Comparison of ENCODE assay signal across 8 mouse cellular contexts in genomic region chr10:42860159-42860911, GRCm38 (mm10). TPM values are rescaled to one million over a fixed set of nuclear protein-coding genes. Genes with fewer than 3 reads are reported as not detected.
DNase-seq lines count a peak whose midpoint lies in the region; ATAC-seq lines count a peak whose summit lies in the region.

Gene Scml4 (plus strand): TSS chr10:42860370.

- ATAC-seq in liver, embryonic 12.5 days = no peak
- no peak for ATAC-seq in liver, embryonic 11.5 days (replicated peaks; ENCODE audit: low FRiP score)
- ATAC-seq in embryonic facial prominence, embryonic 12.5 days (ENCODE audit: insufficient number of reproducible peaks, insufficient read depth, low FRiP score, low TSS enrichment) = no peak
- ATAC-seq in hindbrain, embryonic 13.5 days (ENCODE audit: low FRiP score) = peak; percentile 85
- peak; percentile 91 for ATAC-seq in midbrain, embryonic 15.5 days (replicated peaks)

- H3K4me1 ChIP-seq in liver, embryonic 12.5 days = no peaks in the 10 kb centered on the region; the same call in 1 of the 2 replicates
- no peaks in the 10 kb centered on the region for H3K4me1 ChIP-seq in liver, embryonic 11.5 days (replicated peaks; ENCODE audit: control insufficient read depth, insufficient read depth, low read length)
- H3K4me1 ChIP-seq in embryonic facial prominence, embryonic 12.5 days = peaks cover 30% of the 10 kb centered on the region
- H3K4me1 ChIP-seq in hindbrain, embryonic 13.5 days (replicated peaks) = peaks cover 55% of the 10 kb centered on the region
- H3K4me1 ChIP-seq in limb, embryonic 10.5 days = peaks cover 56% of the 10 kb centered on the region
- peaks cover 55% of the 10 kb centered on the region for H3K4me1 ChIP-seq in midbrain, embryonic 15.5 days

- peaks cover 4% of the 10 kb centered on the region; the same call in 1 of the 2 replicates for H3K9me3 ChIP-seq in liver, embryonic 12.5 days (replicated peaks)
- H3K9me3 ChIP-seq in liver, embryonic 11.5 days (ENCODE audit: control insufficient read depth, low read length) = no peaks in the 10 kb centered on the region
- no peaks in the 10 kb centered on the region for H3K9me3 ChIP-seq in embryonic facial prominence, embryonic 12.5 days
- H3K9me3 ChIP-seq in hindbrain, embryonic 13.5 days = no peaks in the 10 kb centered on the region
- no peaks in the 10 kb centered on the region for H3K9me3 ChIP-seq in limb, embryonic 10.5 days (replicated peaks)
- H3K9me3 ChIP-seq in midbrain, embryonic 15.5 days = no peaks in the 10 kb centered on the region

- peaks cover 19% of the 10 kb centered on the region for H3K27me3 ChIP-seq in liver, embryonic 12.5 days (replicated peaks)
- H3K27me3 ChIP-seq in liver, embryonic 11.5 days (replicated peaks; ENCODE audit: control insufficient read depth, insufficient read depth, low read length) = peaks cover 16% of the 10 kb centered on the region
- H3K27me3 ChIP-seq in embryonic facial prominence, embryonic 12.5 days = no peaks in the 10 kb centered on the region
- 0 out of 2 replicates have a peak, but pooled peaks cover 9% of the 10 kb centered on the region for H3K27me3 ChIP-seq in hindbrain, embryonic 13.5 days
- no peaks in the 10 kb centered on the region for H3K27me3 ChIP-seq in limb, embryonic 10.5 days (ENCODE audit: low read depth, poor library complexity, severe bottlenecking)
- H3K27me3 ChIP-seq in midbrain, embryonic 15.5 days (replicated peaks) = no peaks in the 10 kb centered on the region

- no peak within 1 kb of the TSS for H3K4me3 ChIP-seq in liver, embryonic 12.5 days
- no peak within 1 kb of the TSS for H3K4me3 ChIP-seq in liver, embryonic 11.5 days (ENCODE audit: low read depth, low read length)
- peak within 1 kb of the TSS; percentile 13 for H3K4me3 ChIP-seq in embryonic facial prominence, embryonic 12.5 days
- peak within 1 kb of the TSS; percentile 41 for H3K4me3 ChIP-seq in hindbrain, embryonic 13.5 days
- no peak within 1 kb of the TSS for H3K4me3 ChIP-seq in limb, embryonic 10.5 days
- H3K4me3 ChIP-seq in midbrain, embryonic 15.5 days = peak within 1 kb of the TSS; percentile 48

- H3K27ac ChIP-seq in liver, embryonic 12.5 days = no peak within 1 kb of the TSS
- H3K27ac ChIP-seq in liver, embryonic 11.5 days (ENCODE audit: low read depth, low read length) = no peak within 1 kb of the TSS
- H3K27ac ChIP-seq in embryonic facial prominence, embryonic 12.5 days = peak within 1 kb of the TSS; percentile 50
- peak within 1 kb of the TSS; percentile 89 for H3K27ac ChIP-seq in hindbrain, embryonic 13.5 days
- H3K27ac ChIP-seq in limb, embryonic 10.5 days = peak within 1 kb of the TSS; percentile 72
- H3K27ac ChIP-seq in midbrain, embryonic 15.5 days = peak within 1 kb of the TSS; percentile 94

- peak within 1 kb of the TSS; percentile 8; the same call in 1 of the 2 replicates for H3K4me2 ChIP-seq in liver, embryonic 12.5 days
- no peak within 1 kb of the TSS; the same call in 1 of the 2 replicates for H3K4me2 ChIP-seq in liver, embryonic 11.5 days
- H3K4me2 ChIP-seq in embryonic facial prominence, embryonic 12.5 days (replicated peaks) = peak within 1 kb of the TSS; percentile 35
- H3K4me2 ChIP-seq in hindbrain, embryonic 13.5 days = peak within 1 kb of the TSS; percentile 58
- peak within 1 kb of the TSS; percentile 58 for H3K4me2 ChIP-seq in midbrain, embryonic 15.5 days

- no peaks in the 10 kb centered on the region for H3K36me3 ChIP-seq in liver, embryonic 12.5 days
- no peaks in the 10 kb centered on the region for H3K36me3 ChIP-seq in liver, embryonic 11.5 days (ENCODE audit: control insufficient read depth, insufficient read depth, low read length)
- H3K36me3 ChIP-seq in embryonic facial prominence, embryonic 12.5 days = no peaks in the 10 kb centered on the region
- H3K36me3 ChIP-seq in hindbrain, embryonic 13.5 days = no peaks in the 10 kb centered on the region
- no peaks in the 10 kb centered on the region for H3K36me3 ChIP-seq in limb, embryonic 10.5 days
- no peaks in the 10 kb centered on the region for H3K36me3 ChIP-seq in midbrain, embryonic 15.5 days (replicated peaks)

- no peak for DNase-seq in liver, embryonic 11.5 days (ENCODE audit: low spot score)
- peak; percentile 56 for DNase-seq in limb, embryonic 10.5 days (ENCODE audit: low spot score)
- DNase-seq in spleen, postnatal 36 days (ENCODE audit: low spot score in 2 of 2) = peak; percentile 84
- no peak for DNase-seq in urinary bladder, adult 18-20 months (ENCODE audit: low spot score in 2 of 2)

- H3K9ac ChIP-seq in liver, embryonic 12.5 days = no peak within 1 kb of the TSS
- no peak within 1 kb of the TSS for H3K9ac ChIP-seq in liver, embryonic 11.5 days (ENCODE audit: low read depth, low read length)
- H3K9ac ChIP-seq in embryonic facial prominence, embryonic 12.5 days = no peak within 1 kb of the TSS; the same call in 1 of the 2 replicates
- H3K9ac ChIP-seq in hindbrain, embryonic 13.5 days = peak within 1 kb of the TSS; percentile 58
- peak within 1 kb of the TSS; percentile 48 for H3K9ac ChIP-seq in midbrain, embryonic 15.5 days

- WGBS in liver, embryonic 12.5 days (ENCODE audit: insufficient replicate concordance) = 52% methylated on average over 17 of the region's 17 CpGs
- WGBS in liver, embryonic 11.5 days = 54% methylated on average over 17 of the region's 17 CpGs
- 34% methylated on average over 17 of the region's 17 CpGs for WGBS in embryonic facial prominence, embryonic 12.5 days
- 27% methylated on average over 17 of the region's 17 CpGs for WGBS in hindbrain, embryonic 13.5 days
- WGBS in limb, embryonic 10.5 days = 64% methylated on average over 17 of the region's 17 CpGs
- 12% methylated on average over 17 of the region's 17 CpGs for WGBS in midbrain, embryonic 15.5 days

RNA-seq across cellular contexts. Expression of gene Scml4, which starts in this region (rescaled TPM):
- polyA plus RNA-seq in liver, embryonic 12.5 days (2016; fragmentation: Nextera tagmentation; extraction: Ambion mirVana) = 0.15 and 0.28 TPM in 2 replicates
- polyA plus RNA-seq in liver, embryonic 11.5 days (2014; fragmentation: Nextera tagmentation; extraction: Ambion mirVana) = 0.16 and 0.40 TPM in 2 replicates
- polyA plus RNA-seq in embryonic facial prominence, embryonic 12.5 days (2016; fragmentation: Nextera tagmentation; extraction: Ambion mirVana) = 0.37 and 1.1 TPM in 2 replicates
- 7.1 and 10.2 TPM in 2 replicates for polyA plus RNA-seq in hindbrain, embryonic 13.5 days (2015; fragmentation: Nextera tagmentation; extraction: Ambion mirVana)
- polyA plus RNA-seq in limb, embryonic 10.5 days (2016; fragmentation: Nextera tagmentation; extraction: Ambion mirVana) = 0.13 and 0.16 TPM in 2 replicates
- 19.2 and 19.9 TPM in 2 replicates for polyA plus RNA-seq in midbrain, embryonic 15.5 days (2015; fragmentation: Nextera tagmentation; extraction: Ambion mirVana)

Comparison
In these comparisons a context has a peak if more than half of its experiments do, and no peak if none do; other contexts are left out.
1. Peak in DNase-seq and H3K27ac ChIP-seq in limb, embryonic 10.5 days; RNA of the gene not detected or under 1 TPM.
2. ATAC-seq: peak in hindbrain, embryonic 13.5 days (single experiment) and midbrain, embryonic 15.5 days (single experiment); none in liver, embryonic 12.5 days (single experiment), liver, embryonic 11.5 days (single experiment) and embryonic facial prominence, embryonic 12.5 days (single experiment).
3. H3K27ac ChIP-seq: peak in embryonic facial prominence, embryonic 12.5 days (single experiment), hindbrain, embryonic 13.5 days (single experiment) and midbrain, embryonic 15.5 days (single experiment); none in liver, embryonic 12.5 days (single experiment) and liver, embryonic 11.5 days (single experiment).
4. H3K4me3 ChIP-seq: peak in embryonic facial prominence, embryonic 12.5 days (single experiment), hindbrain, embryonic 13.5 days (single experiment) and midbrain, embryonic 15.5 days (single experiment); none in liver, embryonic 12.5 days (single experiment), liver, embryonic 11.5 days (single experiment) and limb, embryonic 10.5 days (single experiment).
5. H3K9ac ChIP-seq: peak in hindbrain, embryonic 13.5 days (single experiment) and midbrain, embryonic 15.5 days (single experiment); none in liver, embryonic 12.5 days (single experiment), liver, embryonic 11.5 days (single experiment) and embryonic facial prominence, embryonic 12.5 days (single experiment).
6. DNase-seq: peak in spleen, postnatal 36 days (2 of 2); none in liver, embryonic 11.5 days (single experiment) and urinary bladder, adult 18-20 months (0 of 2).